18 mouse cellular contexts compared by ENCODE assay signal in genomic region chr13:29405316-29405715, GRCm38 (mm10).
DNase-seq lines count a peak whose midpoint lies in the region; ATAC-seq lines count a peak whose summit lies in the region.
"Had no signal": no experiment of that assay in that cellular context is flagged by ENCODE, and none has a peak within 500 bp of the region (broad histone marks: within the 10 kb centered on the region; RNA-seq: fewer than 3 reads in every experiment).

No protein-coding gene starts in this region.

- no peaks in the 10 kb centered on the region for H3K36me3 ChIP-seq in limb, embryonic 10.5 days
- H3K36me3 ChIP-seq in neural tube, embryonic 15.5 days = no peaks in the 10 kb centered on the region
- H3K36me3 ChIP-seq: embryonic facial prominence, embryonic 12.5 days; forebrain, embryonic 12.5 days; heart, embryonic 12.5 days had no signal

- H3K4me2 ChIP-seq in neural tube, embryonic 15.5 days = no peak overlapping the region
- H3K4me2 ChIP-seq: embryonic facial prominence, embryonic 12.5 days; forebrain, embryonic 12.5 days; heart, embryonic 12.5 days had no signal

- peak overlapping the region; percentile 87 for H3K27ac ChIP-seq in limb, embryonic 10.5 days
- H3K27ac ChIP-seq in neural tube, embryonic 15.5 days (replicated peaks) = no peak overlapping the region
- H3K27ac ChIP-seq: embryonic facial prominence, embryonic 12.5 days; forebrain, embryonic 12.5 days; gastrocnemius, adult 2 months had no signal

- no peak overlapping the region for H3K9ac ChIP-seq in neural tube, embryonic 15.5 days (replicated peaks)
- H3K9ac ChIP-seq: embryonic facial prominence, embryonic 12.5 days; forebrain, embryonic 12.5 days; forebrain, postnatal 0 days; heart, embryonic 12.5 days had no signal

- no peak overlapping the region for H3K4me3 ChIP-seq in limb, embryonic 10.5 days
- no peak overlapping the region for H3K4me3 ChIP-seq in neural tube, embryonic 15.5 days (replicated peaks)
- H3K4me3 ChIP-seq: embryonic facial prominence, embryonic 12.5 days; forebrain, embryonic 12.5 days; gastrocnemius, adult 2 months; heart, embryonic 12.5 days had no signal

- H3K9me3 ChIP-seq in limb, embryonic 10.5 days (replicated peaks) = no peaks in the 10 kb centered on the region
- no peaks in the 10 kb centered on the region for H3K9me3 ChIP-seq in neural tube, embryonic 15.5 days (replicated peaks)
- H3K9me3 ChIP-seq: embryonic facial prominence, embryonic 12.5 days; forebrain, embryonic 12.5 days; heart, embryonic 12.5 days had no signal

- WGBS in limb, embryonic 10.5 days = 28% methylated on average over 5 of the region's 5 CpGs
- 79% methylated on average over 5 of the region's 5 CpGs for WGBS in neural tube, embryonic 15.5 days

- ATAC-seq in neural tube, embryonic 15.5 days (ENCODE audit: low FRiP score) = no peak
- ATAC-seq: forebrain, postnatal 0 days; hindbrain, embryonic 16.5 days; inflammation-experienced regulatory T-cells, adult 6 months had no signal

- peak; percentile 50 for DNase-seq in embryo, embryonic 10.5 days (ENCODE audit: low spot score)
- DNase-seq in embryo, embryonic 9.5 days (ENCODE audit: extremely low spot score) = peak; percentile 22
- no peak for DNase-seq in limb, embryonic 10.5 days (ENCODE audit: low spot score)
- no peak for DNase-seq in kidney, postnatal 4 days
- DNase-seq in right cerebral cortex, postnatal 10 days (ENCODE audit: low spot score in 2 of 2) = no peak
- DNase-seq: adrenal gland, adult 8-10 months; adrenal gland, postnatal 36 days; cerebellum, adult 2 months; cerebellum, postnatal 10 days; forebrain, postnatal 0 days; gastrocnemius, adult 2 months; gastrocnemius, postnatal 25 days had no signal

- peaks cover 81% of the 10 kb centered on the region for H3K4me1 ChIP-seq in limb, embryonic 10.5 days
- 0 out of 2 replicates have a peak, but pooled peaks cover 2% of the 10 kb centered on the region for H3K4me1 ChIP-seq in neural tube, embryonic 15.5 days
- H3K4me1 ChIP-seq: forebrain, embryonic 12.5 days had no signal

- H3K27me3 ChIP-seq in limb, embryonic 10.5 days (ENCODE audit: low read depth, poor library complexity, severe bottlenecking) = no peaks in the 10 kb centered on the region
- H3K27me3 ChIP-seq in neural tube, embryonic 15.5 days (replicated peaks) = no peaks in the 10 kb centered on the region
- H3K27me3 ChIP-seq: embryonic facial prominence, embryonic 12.5 days; forebrain, embryonic 12.5 days; heart, embryonic 12.5 days had no signal

Comparison
In these comparisons a context has a peak if more than half of its experiments do, and no peak if none do; other contexts are left out.
1. DNase-seq: peak in embryo, embryonic 10.5 days (single experiment) and embryo, embryonic 9.5 days (single experiment); none in limb, embryonic 10.5 days (single experiment), kidney, postnatal 4 days (0 of 2) and right cerebral cortex, postnatal 10 days (0 of 2).